Mouse (Mus musculus): Measurements from ENCODE around the gene Gm7995. TPM values are rescaled to one million over a fixed set of nuclear protein-coding genes. Genes with fewer than 3 reads are reported as not detected.
"Not testable (repeated sequence)": the region's sequence is repeated elsewhere in the genome, so short reads cannot be mapped to it uniquely, and the experiment has no call there.

Gm7995 gene
- not detected in 2 replicates for polyA plus RNA-seq (2014; fragmentation: Nextera tagmentation; extraction: Ambion mirVana)

DNA sequence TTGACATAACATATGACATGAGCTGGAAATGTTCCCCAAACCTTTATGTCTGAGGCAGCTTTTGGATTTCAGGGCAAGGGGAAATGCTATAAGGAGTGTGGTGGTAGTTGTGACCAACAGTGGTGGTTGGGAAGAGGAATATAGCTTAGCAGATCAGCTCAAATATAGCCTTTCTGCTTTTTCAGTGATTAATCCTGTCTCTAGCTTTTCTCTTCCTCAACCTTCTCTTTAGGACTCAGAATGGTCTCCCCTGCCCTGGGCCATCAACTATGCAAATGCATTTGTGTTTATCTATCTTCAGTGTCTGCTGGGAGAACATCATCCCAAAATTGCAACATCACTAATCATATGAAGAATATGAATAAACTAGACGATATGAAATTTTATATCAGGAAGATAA is at the start of gene Gm7995:
TSS of gene Gm7995 (plus strand) at position 301 of the 400 bp plus-strand sequence.
- H3K4me3 ChIP-seq (replicated peaks; ENCODE audit: low read length); DNase-seq (ENCODE audit: low spot score); ATAC-seq (ENCODE audit: low FRiP score); H3K4me2 ChIP-seq (replicated peaks); H3K27me3 ChIP-seq (ENCODE audit: control insufficient read depth, insufficient read depth, low read length); H3K36me3 ChIP-seq (replicated peaks; ENCODE audit: control insufficient read depth, insufficient read depth); H3K9ac ChIP-seq; H3K9me3 ChIP-seq (ENCODE audit: control insufficient read depth, low read length); H3K27ac ChIP-seq; H3K4me1 ChIP-seq (replicated peaks; ENCODE audit: control insufficient read depth, insufficient read depth, low read length): not testable (repeated sequence)
- no CpG with 5 or more reads among the region's 1 CpGs for WGBS

DNA sequence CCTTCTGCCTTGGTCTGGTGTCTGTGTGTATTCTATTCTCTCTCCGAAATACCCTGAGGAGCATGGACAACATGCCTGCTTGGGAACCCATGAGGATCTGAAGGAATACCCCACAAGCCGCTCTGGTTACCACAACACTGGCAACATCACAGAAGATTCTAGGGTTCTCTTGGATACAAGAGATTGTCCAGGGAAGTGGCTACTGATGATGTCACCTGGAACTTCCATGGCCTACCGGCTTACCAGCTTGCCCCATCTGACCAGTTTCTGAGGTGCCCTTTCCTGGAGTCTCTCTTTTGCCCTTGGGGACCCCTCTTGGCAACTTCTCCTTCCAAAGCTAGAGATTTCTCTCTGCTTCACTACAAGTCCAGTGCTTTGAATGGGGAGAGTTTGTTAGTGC is 12.8 kb upstream of the Gm7995 start, which contains the start of gene Gm9611:
TSS of gene Gm9611 (minus strand) at position 101 of the 400 bp plus-strand sequence.
- DNase-seq (ENCODE audit: low spot score); H3K4me1 ChIP-seq (replicated peaks; ENCODE audit: control insufficient read depth, insufficient read depth, low read length); H3K4me3 ChIP-seq (replicated peaks; ENCODE audit: low read length); H3K4me2 ChIP-seq (replicated peaks); H3K27ac ChIP-seq; H3K9ac ChIP-seq; H3K27me3 ChIP-seq (ENCODE audit: control insufficient read depth, insufficient read depth, low read length); H3K36me3 ChIP-seq (replicated peaks; ENCODE audit: control insufficient read depth, insufficient read depth); ATAC-seq (ENCODE audit: low FRiP score); H3K9me3 ChIP-seq (ENCODE audit: control insufficient read depth, low read length): not testable (repeated sequence)
- 100% methylated on average over 1 of the region's 3 CpGs for WGBS

Small RNA genes lying within 50 kb of the gene (microRNA-seq; reads per million reads assigned to microRNA genes)
- gene Gm25208, result not detected
- gene Gm25892, result not detected

Other genes with a start within 250 kb of the Gm7995 start
- gene Gm7951, start 192.8 kb upstream of the Gm7995 start, polyA plus RNA-seq (2014; fragmentation: Nextera tagmentation; extraction: Ambion mirVana), result not detected in 2 replicates
- not detected in 2 replicates for gene Gm17027, start 147.6 kb upstream of the Gm7995 start, polyA plus RNA-seq (2014; fragmentation: Nextera tagmentation; extraction: Ambion mirVana)
- not detected in 2 replicates for gene Gm3573, start 119.4 kb upstream of the Gm7995 start, polyA plus RNA-seq (2014; fragmentation: Nextera tagmentation; extraction: Ambion mirVana)
- not detected in 2 replicates for gene Gm17026, start 50.2 kb upstream of the Gm7995 start, polyA plus RNA-seq (2014; fragmentation: Nextera tagmentation; extraction: Ambion mirVana)
- gene Gm9611, start 12.9 kb upstream of the Gm7995 start, polyA plus RNA-seq (2014; fragmentation: Nextera tagmentation; extraction: Ambion mirVana), result not detected in 2 replicates
- gene Gm8005, start 129.5 kb downstream of the Gm7995 start, polyA plus RNA-seq (2014; fragmentation: Nextera tagmentation; extraction: Ambion mirVana), result not detected in 2 replicates
- not detected in 2 replicates for gene Gm8011, start 153.7 kb downstream of the Gm7995 start, polyA plus RNA-seq (2014; fragmentation: Nextera tagmentation; extraction: Ambion mirVana)
- not detected in 2 replicates for gene Gm8020, start 192.1 kb downstream of the Gm7995 start, polyA plus RNA-seq (2014; fragmentation: Nextera tagmentation; extraction: Ambion mirVana)
- not detected in 2 replicates for gene Gm8024, start 214.1 kb downstream of the Gm7995 start, polyA plus RNA-seq (2014; fragmentation: Nextera tagmentation; extraction: Ambion mirVana)

Measured in hindbrain, embryonic 14.5 days (tissue).